Mouse (Mus musculus) liver, embryonic 14.5 days (tissue): ENCODE measurements around the gene Gje1. TPM values are rescaled to one million over a fixed set of nuclear protein-coding genes. Genes with fewer than 3 reads are reported as not detected.

Source experiments
- ATAC-seq: fragments of 200-750 bp; cut with Nextera tagmentation; 2 replicates; pipeline ENCODE4 v1.8.0; 2017; ENCODE audit warnings: moderate number of reproducible peaks, mild to moderate bottlenecking, moderate library complexity; ENCODE audit not compliant: insufficient read depth
- DNase-seq, 3 experiments: peaks; one replicate each; pipeline ENCODE4 v3.0.0-alpha.2; 2012 to 2013; ENCODE audit warnings: low read depth in 3 of 3, low spot score in 3 of 3
- H3K27ac ChIP-seq: fragments of 300-500 bp; sonication (generic); 2 replicates; pipeline ENCODE4 v1.5.1; 2014; ENCODE audit warnings: moderate library complexity, mild to moderate bottlenecking, control low read depth, inconsistent platforms
- H3K27me3 ChIP-seq: fragments of 300-500 bp; sonication (generic); 2 replicates; pipeline ENCODE4 v1.6.1; 2014; ENCODE audit warnings: mild to moderate bottlenecking, low read length, moderate library complexity; ENCODE audit not compliant: control insufficient read depth, insufficient read depth
- H3K36me3 ChIP-seq: fragments of 300-500 bp; sonication (generic); replicated peaks from 2 replicates; pipeline ENCODE4 v1.6.1; 2014; ENCODE audit warnings: low read depth; ENCODE audit not compliant: control insufficient read depth, insufficient read depth
- H3K4me1 ChIP-seq, 2 experiments: fragments of 200-500 bp in 1 of 2; fragments of 300-500 bp in 1 of 2; sonication (generic) in 1 of 2; replicated peaks; 2 replicates each; pipeline ENCODE4 v1.6.1; 2012 to 2014; ENCODE audit warnings: antibody characterized with exemption in 1 of 2, inconsistent platforms in 1 of 2, low read length in 1 of 2; ENCODE audit not compliant: control insufficient read depth in 2 of 2, insufficient read depth in 2 of 2
- H3K4me2 ChIP-seq: fragments of 300-500 bp; sonication (generic); 2 replicates; pipeline ENCODE4 v1.6.1; 2014; ENCODE audit warnings: low read depth, mild to moderate bottlenecking, control low read depth, moderate library complexity
- H3K4me3 ChIP-seq, 2 experiments: fragments of 200-500 bp in 1 of 2; fragments of 300-500 bp in 1 of 2; sonication (generic) in 1 of 2; 2 replicates each; pipeline ENCODE4 v1.5.1; 2012 to 2014; ENCODE audit warnings: low read depth in 2 of 2, low read length in 2 of 2, mild to moderate bottlenecking in 2 of 2, control low read depth in 1 of 2, inconsistent platforms in 1 of 2, moderate library complexity in 1 of 2; ENCODE audit not compliant: insufficient read depth in 1 of 2
- H3K9ac ChIP-seq: fragments of 300-500 bp; sonication (generic); replicated peaks from 2 replicates; pipeline ENCODE4 v1.6.1; 2014; ENCODE audit warnings: mild to moderate bottlenecking, control low read depth, moderate library complexity
- H3K9me3 ChIP-seq: fragments of 300-500 bp; sonication (generic); 2 replicates; pipeline ENCODE4 v1.6.1; 2016; ENCODE audit warnings: low read length, mixed read lengths; ENCODE audit not compliant: control insufficient read depth
- CTCF ChIP-seq: IDR thresholded peaks from 2 replicates; pipeline ENCODE4 v1.5.1; 2016; ENCODE audit warnings: antibody characterized with exemption, low read depth, control low read depth
- EP300 ChIP-seq: IDR thresholded peaks from 2 replicates; pipeline ENCODE4 v1.6.1; 2016; ENCODE audit warnings: antibody characterized with exemption, low read depth
- WGBS: fragments of 180-500 bp; shearing (Covaris S2); extraction: QIAGEN DNeasy Blood & Tissue Kit; methylation state at CpG from one replicate; pipeline ENCODE4 v1.1.7; 2014; ENCODE audit not compliant: insufficient replicate concordance; 5-methylcytosine and 5-hydroxymethylcytosine counted together
- polyA plus RNA-seq, 2 experiments: library from polyadenylated mRNA; depleted of rRNA in 1 of 2; stranded (reverse) in 1 of 2; unstranded in 1 of 2; fragments of >200 nt; fragmentation: Nextera tagmentation in 1 of 2; extraction: Ambion mirVana in 1 of 2; gene quantifications; 2 replicates each; pipeline versions ENCODE4 v1.2.1 to v1.2.3; 2012 to 2014

Gene Gje1
- polyA plus RNA-seq (2012; rRNA removed), result not detected in 2 replicates
- not detected in 2 replicates for polyA plus RNA-seq (2014; fragmentation: Nextera tagmentation; extraction: Ambion mirVana)

- Histone ChIP-seq H3K4me1 (no peaks in the 10 kb centered on the region), H3K9me3 (no peaks in the 10 kb centered on the region), H3K36me3 (no peaks in the 10 kb centered on the region), H3K4me3 (no peak within 1 kb of the TSS), H3K4me2 (no peak within 1 kb of the TSS), H3K27me3 (no peaks in the 10 kb centered on the region), H3K27ac (no peak within 1 kb of the TSS), H3K9ac (no peak within 1 kb of the TSS)
- 36% methylated on average over 3 of the region's 3 CpGs for WGBS
- TF ChIP-seq EP300, result no peak
- no peak for TF ChIP-seq CTCF
- no peak for DNase-seq
- no peak for ATAC-seq
Observed at GRCm38 (mm10) chr10:14718114-14718513, at the start of gene Gje1. Gene Gje1 (minus strand): TSS chr10:14718214.

- Histone ChIP-seq H3K4me1 (no peaks in the 10 kb centered on the region), H3K27ac (no peak overlapping the region), H3K9ac (no peak overlapping the region), H3K4me3 (no peak overlapping the region), H3K27me3 (no peaks in the 10 kb centered on the region; the same call in 1 of the 2 replicates), H3K4me2 (no peak overlapping the region), H3K9me3 (no peaks in the 10 kb centered on the region), H3K36me3 (no peaks in the 10 kb centered on the region)
- TF ChIP-seq EP300, result no peak
- TF ChIP-seq CTCF, result no peak
- ATAC-seq, result no peak
- DNase-seq, result no peak
- 22% methylated on average over 8 of the region's 8 CpGs for WGBS
Observed at GRCm38 (mm10) chr10:14760618-14761017, 42.6 kb upstream of the Gje1 start.

DNA sequence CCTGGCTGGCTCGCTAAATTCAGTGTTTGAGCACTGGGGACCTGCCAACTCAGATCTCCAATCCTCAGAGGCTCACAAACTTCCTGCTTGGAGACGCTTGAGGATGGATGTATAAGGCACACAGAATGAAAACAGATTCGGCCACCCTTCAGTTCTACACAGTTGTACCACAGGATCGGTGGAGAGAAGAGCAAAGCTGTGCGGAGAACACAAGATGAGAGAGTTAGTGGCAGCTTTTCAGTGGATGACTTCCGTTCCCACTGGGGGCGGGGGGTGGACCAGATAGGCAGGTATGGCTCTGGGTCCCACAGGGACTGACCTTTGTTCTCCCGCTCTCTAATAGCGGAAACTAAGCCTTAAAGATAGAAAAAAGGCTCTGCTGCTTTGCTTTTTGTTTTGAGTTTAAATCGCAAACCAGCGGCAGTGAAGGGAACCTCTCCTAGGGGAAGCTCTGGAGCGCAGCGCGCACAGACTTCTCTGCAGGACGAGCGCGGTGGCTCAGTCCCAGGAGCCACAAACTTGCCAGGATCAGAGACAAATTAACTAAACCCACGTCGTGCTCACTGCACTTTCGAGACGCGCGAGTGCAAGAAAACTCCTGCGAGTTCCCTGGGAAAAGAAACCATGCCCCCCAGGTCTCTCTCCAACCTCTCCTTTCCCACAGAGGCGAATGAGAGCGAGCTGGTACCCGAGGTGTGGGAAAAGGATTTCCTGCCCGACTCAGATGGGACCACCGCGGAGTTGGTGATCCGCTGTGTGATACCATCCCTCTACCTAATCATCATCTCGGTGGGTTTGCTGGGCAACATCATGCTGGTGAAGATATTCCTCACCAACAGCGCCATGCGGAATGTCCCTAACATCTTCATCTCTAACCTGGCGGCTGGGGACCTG lies 41.9 kb upstream of the Gje1 start:
- no peak overlapping the region for H3K27ac ChIP-seq
- no peaks in the 10 kb centered on the region; the same call in 1 of the 2 replicates for H3K27me3 ChIP-seq
- DNase-seq (no peak), ATAC-seq (no peak)
- peak overlapping the region; percentile 32; the same call in 1 of the 2 replicates for H3K4me2 ChIP-seq
- no peak overlapping the region for H3K4me3 ChIP-seq
- H3K9me3 ChIP-seq, result no peaks in the 10 kb centered on the region
- TF ChIP-seq CTCF (no peak), EP300 (no peak)
- no peaks in the 10 kb centered on the region for H3K4me1 ChIP-seq
- 3% methylated on average over 35 of the region's 35 CpGs for WGBS
- no peak overlapping the region for H3K9ac ChIP-seq
- no peaks in the 10 kb centered on the region for H3K36me3 ChIP-seq

DNA sequence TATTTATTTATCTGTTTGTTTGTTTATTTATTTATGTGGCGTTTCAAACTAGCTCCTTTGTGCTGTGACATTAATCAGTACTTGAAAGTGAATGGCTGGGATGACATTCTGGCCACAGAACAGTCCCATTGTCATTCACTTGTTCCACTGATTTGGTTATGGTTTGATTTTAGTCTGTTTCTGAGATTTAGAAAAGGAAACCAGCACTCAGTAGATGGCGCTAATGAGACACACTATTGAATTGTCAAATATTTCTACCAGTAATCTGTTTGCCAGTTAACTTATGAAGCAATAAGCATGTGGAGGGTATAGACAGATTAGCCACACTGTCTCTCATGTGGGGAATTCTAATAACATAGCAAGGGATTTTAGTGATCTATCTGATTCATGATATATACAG lies 16.3 kb upstream of the Gje1 start:
- no peak for DNase-seq
- Histone ChIP-seq H3K36me3 (no peaks in the 10 kb centered on the region), H3K4me3 (no peak overlapping the region), H3K4me1 (no peaks in the 10 kb centered on the region), H3K4me2 (no peak overlapping the region), H3K27me3 (no peaks in the 10 kb centered on the region), H3K9ac (no peak overlapping the region), H3K9me3 (no peaks in the 10 kb centered on the region), H3K27ac (no peak overlapping the region)
- TF ChIP-seq EP300 (no peak), CTCF (peak; percentile 25; the same call in 1 of the 2 replicates)
- 6% methylated on average over 2 of the region's 2 CpGs for WGBS
- ATAC-seq, result no peak

GRCm38 (mm10) chr10:14725671-14726070 lies 7.7 kb upstream of the Gje1 start:
- Histone ChIP-seq H3K27ac (no peak overlapping the region), H3K27me3 (no peaks in the 10 kb centered on the region), H3K4me1 (no peaks in the 10 kb centered on the region), H3K4me3 (no peak overlapping the region), H3K4me2 (no peak overlapping the region), H3K9ac (no peak overlapping the region), H3K9me3 (no peaks in the 10 kb centered on the region), H3K36me3 (no peaks in the 10 kb centered on the region)
- 60% methylated on average over 9 of the region's 9 CpGs for WGBS
- ATAC-seq, result no peak
- no peak for TF ChIP-seq CTCF
- no peak for DNase-seq
